Mouse (Mus musculus) liver, adult 2 months (tissue): ENCODE data around the gene Prss56. TPM values are rescaled to one million over a fixed set of nuclear protein-coding genes. Genes with fewer than 3 reads are reported as not detected.

ENCODE experiments used
- DNase-seq: peaks from one replicate; pipeline ENCODE4 v3.0.0-alpha.2; 2011; ENCODE audit warnings: low read depth, low spot score; ENCODE audit errors: extremely low read depth
- H3K27ac ChIP-seq: fragments of 200-500 bp; replicated peaks from 2 replicates; pipeline ENCODE4 v1.5.1; 2012; ENCODE audit warnings: low read depth, mild to moderate bottlenecking, control low read depth, inconsistent platforms, low read length; ENCODE audit not compliant: insufficient read depth
- H3K27me3 ChIP-seq: fragments of 200-500 bp; 2 replicates; pipeline ENCODE4 v1.6.1; 2012; ENCODE audit warnings: mild to moderate bottlenecking, moderate library complexity, low read length, inconsistent platforms; ENCODE audit not compliant: control insufficient read depth, insufficient read depth
- H3K36me3 ChIP-seq: fragments of 200-500 bp; 2 replicates; pipeline ENCODE4 v1.6.1; 2012; ENCODE audit warnings: low read length, inconsistent platforms; ENCODE audit not compliant: control insufficient read depth, insufficient read depth
- H3K4me1 ChIP-seq: fragments of 200-500 bp; 2 replicates; pipeline ENCODE4 v1.6.1; 2011; ENCODE audit warnings: low read length; ENCODE audit not compliant: control insufficient read depth, insufficient read depth
- H3K4me3 ChIP-seq: fragments of 200-500 bp; 2 replicates; pipeline ENCODE4 v1.5.1; 2011; ENCODE audit warnings: low read depth, mild to moderate bottlenecking, control low read depth, low read length, moderate library complexity; ENCODE audit not compliant: insufficient read depth
- H3K79me2 ChIP-seq: fragments of 200-500 bp; 2 replicates; pipeline ENCODE4 v1.6.1; 2012; ENCODE audit warnings: inconsistent platforms, mild to moderate bottlenecking, low read length, moderate library complexity; ENCODE audit not compliant: control insufficient read depth, insufficient read depth
- H3K9ac ChIP-seq: fragments of 200-500 bp; 2 replicates; pipeline ENCODE4 v1.6.1; 2012; ENCODE audit warnings: low read depth, mild to moderate bottlenecking, control low read depth, inconsistent platforms, low read length
- CTCF ChIP-seq: fragments of 200-500 bp; IDR thresholded peaks from 2 replicates; pipeline ENCODE4 v1.5.1; 2011; ENCODE audit warnings: low read depth, low read length, control low read depth
- POLR2A ChIP-seq: fragments of 200-500 bp; IDR thresholded peaks from 2 replicates; pipeline ENCODE4 v1.6.1; 2011; ENCODE audit warnings: low read length, control low read depth; ENCODE audit not compliant: insufficient read depth; ENCODE audit errors: extremely low read depth
- WGBS: fragments of 180-500 bp; shearing (Covaris S2); methylation state at CpG from one replicate; pipeline ENCODE4 v1.1.7; 2018; 5-methylcytosine and 5-hydroxymethylcytosine counted together
- polyA plus RNA-seq: library from polyadenylated mRNA; depleted of rRNA; stranded (reverse); fragments of >200 nt; gene quantifications from 2 replicates; pipeline ENCODE4 v1.2.3, GENCODE M21; 2012
- total RNA-seq: library from RNA; depleted of rRNA; stranded (reverse); fragments of >200 nt; gene quantifications from 2 replicates; pipeline ENCODE4 v1.2.3, GENCODE M21; 2014

Prss56 gene
- total and polyA plus RNA-seq, 2 experiments: not detected

DNA sequence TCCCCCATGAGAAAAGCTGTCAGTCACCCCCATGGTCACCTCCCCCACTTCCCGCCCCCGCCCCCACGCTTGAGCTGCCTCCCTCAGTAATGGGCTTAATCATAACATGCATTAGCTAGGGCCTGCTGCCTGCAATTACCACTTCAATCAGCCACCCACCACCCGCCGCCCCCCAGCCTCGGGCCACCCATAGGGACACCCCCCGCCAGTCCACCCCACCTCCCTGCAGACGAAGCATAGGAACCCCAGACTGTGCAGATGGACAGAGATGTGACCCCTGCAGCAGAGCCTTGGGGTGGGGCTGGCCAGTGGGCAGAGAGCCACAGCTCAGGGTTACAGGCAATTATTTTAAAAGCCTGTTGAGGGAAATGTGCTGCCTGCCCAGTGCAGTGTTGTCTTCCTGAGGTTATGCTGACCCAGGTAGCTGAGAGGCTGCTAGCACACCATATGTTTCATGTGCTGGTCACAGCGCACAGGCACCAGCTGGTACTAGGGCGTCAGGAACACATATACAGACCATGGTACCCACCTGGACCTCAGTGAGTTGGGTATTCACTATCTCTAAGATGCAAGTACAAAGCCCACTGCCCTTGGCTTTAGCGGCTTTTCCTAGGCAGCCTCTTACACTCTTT is 18.8 kb upstream of the Prss56 start:
- H3K9ac ChIP-seq: no peak overlapping the region
- H3K27ac ChIP-seq: no peak overlapping the region
- no peaks in the 10 kb centered on the region for H3K4me1 ChIP-seq
- TF ChIP-seq POLR2A (no peak), CTCF (no peak)
- no peaks in the 10 kb centered on the region for H3K36me3 ChIP-seq
- 47% methylated on average over 11 of the region's 11 CpGs for WGBS
- H3K79me2 ChIP-seq: no peaks in the 10 kb centered on the region
- no peak overlapping the region for H3K4me3 ChIP-seq
- no peak for DNase-seq
- H3K27me3 ChIP-seq: 0 out of 2 replicates have a peak, but pooled peaks cover 3% of the 10 kb centered on the region

DNA sequence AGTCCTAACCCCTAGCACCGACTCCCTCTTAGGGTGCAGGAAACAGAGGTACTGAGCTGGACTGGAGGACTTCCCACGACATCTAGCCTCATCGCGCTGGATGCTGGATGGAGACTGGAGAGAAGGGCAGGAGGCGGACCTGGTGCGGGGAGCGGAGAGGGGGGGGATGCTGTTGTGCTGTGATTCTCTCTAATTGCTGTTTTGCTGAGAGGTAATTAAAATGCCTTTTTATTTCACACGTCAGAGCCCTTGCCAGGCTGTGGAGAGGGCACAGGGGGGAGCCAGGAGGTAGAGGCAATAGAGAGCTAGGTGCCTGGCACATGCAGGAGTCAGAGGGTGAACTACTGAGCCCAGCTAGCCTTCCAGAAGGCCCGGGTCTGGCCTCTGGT is 18.3 kb upstream of the Prss56 start:
- Histone ChIP-seq H3K27ac (no peak overlapping the region), H3K4me1 (no peaks in the 10 kb centered on the region), H3K4me3 (no peak overlapping the region), H3K9ac (no peak overlapping the region), H3K79me2 (no peaks in the 10 kb centered on the region), H3K27me3 (0 out of 2 replicates have a peak, but pooled peaks cover 3% of the 10 kb centered on the region), H3K36me3 (no peaks in the 10 kb centered on the region)
- no peak for TF ChIP-seq POLR2A
- TF ChIP-seq CTCF: no peak
- WGBS: 64% methylated on average over 9 of the region's 9 CpGs
- DNase-seq: no peak

- Histone ChIP-seq H3K79me2 (no peaks in the 10 kb centered on the region), H3K27ac (no peak overlapping the region), H3K4me1 (no peaks in the 10 kb centered on the region), H3K9ac (no peak overlapping the region), H3K36me3 (no peaks in the 10 kb centered on the region), H3K27me3 (no peaks in the 10 kb centered on the region), H3K4me3 (no peak overlapping the region)
- DNase-seq: no peak
- no peak for TF ChIP-seq CTCF
- no peak for TF ChIP-seq POLR2A
- 17% methylated on average over 19 of the region's 19 CpGs for WGBS
Measured at GRCm38 (mm10) chr1:87170458-87170857, 12.7 kb upstream of the Prss56 start.

DNA sequence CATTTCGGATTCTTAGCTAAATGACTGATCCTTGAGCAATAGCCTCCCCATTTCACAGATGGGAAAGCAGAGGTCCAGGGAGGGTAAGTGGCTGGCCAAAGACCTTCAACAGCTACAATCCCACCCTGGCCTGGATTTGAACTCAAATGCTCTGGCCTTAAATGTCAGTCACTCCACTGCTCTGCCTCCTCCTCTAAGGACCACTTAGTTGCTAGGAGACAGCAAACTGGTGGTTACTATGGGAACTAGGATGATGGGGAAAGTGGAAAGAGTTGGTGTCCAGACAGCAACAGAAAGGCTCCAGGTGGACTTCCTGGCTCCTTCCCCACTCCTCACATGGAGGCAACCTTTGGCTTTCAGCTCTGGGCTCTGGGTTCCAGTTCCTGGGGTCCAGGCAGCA is 11.8 kb upstream of the Prss56 start:
- WGBS: 90% methylated on average over 1 of the region's 1 CpGs
- no peaks in the 10 kb centered on the region for H3K27me3 ChIP-seq
- TF ChIP-seq CTCF (no peak), POLR2A (no peak)
- no peaks in the 10 kb centered on the region for H3K4me1 ChIP-seq
- no peaks in the 10 kb centered on the region for H3K79me2 ChIP-seq
- H3K4me3 ChIP-seq: no peak overlapping the region
- no peak for DNase-seq
- H3K9ac ChIP-seq: no peak overlapping the region
- H3K36me3 ChIP-seq: no peaks in the 10 kb centered on the region
- no peak overlapping the region for H3K27ac ChIP-seq

- no peak overlapping the region for H3K9ac ChIP-seq
- 81% methylated on average over 9 of the region's 9 CpGs for WGBS
- H3K4me3 ChIP-seq: no peak overlapping the region
- no peak overlapping the region for H3K27ac ChIP-seq
- H3K79me2 ChIP-seq: no peaks in the 10 kb centered on the region
- no peak for TF ChIP-seq POLR2A
- no peak for TF ChIP-seq CTCF
- no peaks in the 10 kb centered on the region for H3K4me1 ChIP-seq
- DNase-seq: no peak
- H3K27me3 ChIP-seq: no peaks in the 10 kb centered on the region
- no peaks in the 10 kb centered on the region for H3K36me3 ChIP-seq
Measured at GRCm38 (mm10) chr1:87172316-87172715, 10.8 kb upstream of the Prss56 start.

- H3K27me3 ChIP-seq: no peaks in the 10 kb centered on the region
- H3K4me1 ChIP-seq: no peaks in the 10 kb centered on the region
- peak; percentile 40 for DNase-seq
- no peaks in the 10 kb centered on the region for H3K36me3 ChIP-seq
- H3K79me2 ChIP-seq: no peaks in the 10 kb centered on the region
- H3K4me3 ChIP-seq: no peak overlapping the region
- no peak for TF ChIP-seq POLR2A
- peak; percentile 81 for TF ChIP-seq CTCF
- 29% methylated on average over 28 of the region's 28 CpGs for WGBS
- H3K9ac ChIP-seq: no peak overlapping the region
- H3K27ac ChIP-seq: no peak overlapping the region
Measured at GRCm38 (mm10) chr1:87174006-87174955, 8.8 kb upstream of the Prss56 start.
